Mouse (Mus musculus) CH12F3 (cell line): ENCODE measurements around the gene Agpat4.

Source experiments
- in situ Hi-C: fragments of 300-500 bp; cut with MboI; formaldehyde crosslinking; loops from 2 replicates; pipeline ENCODE4 v1.14.3; 2020; ENCODE audit warnings: low sequenced_read_pairs

Gene Agpat4

DNA sequence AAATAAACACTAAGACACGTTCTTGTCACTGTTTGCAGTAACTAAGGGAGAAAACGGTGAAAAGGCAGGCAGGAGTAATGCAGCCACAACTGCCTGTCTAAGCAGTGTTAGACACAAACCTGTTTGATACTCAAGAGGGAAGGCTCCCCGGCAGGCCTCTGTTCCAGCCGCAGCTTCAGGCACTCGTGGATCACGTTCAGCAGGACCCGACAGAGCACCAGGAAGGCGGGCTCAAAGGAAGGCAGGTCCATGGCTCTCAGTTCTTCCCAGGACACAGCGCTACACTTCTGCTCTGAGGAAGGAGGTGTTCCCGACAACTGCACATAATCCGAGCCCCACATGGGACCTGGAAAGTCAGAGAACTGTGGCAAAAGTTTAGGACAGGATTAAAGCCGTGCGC lies 145.3 kb downstream of the Agpat4 start:
- in situ Hi-C loops, result no loop called here

DNA sequence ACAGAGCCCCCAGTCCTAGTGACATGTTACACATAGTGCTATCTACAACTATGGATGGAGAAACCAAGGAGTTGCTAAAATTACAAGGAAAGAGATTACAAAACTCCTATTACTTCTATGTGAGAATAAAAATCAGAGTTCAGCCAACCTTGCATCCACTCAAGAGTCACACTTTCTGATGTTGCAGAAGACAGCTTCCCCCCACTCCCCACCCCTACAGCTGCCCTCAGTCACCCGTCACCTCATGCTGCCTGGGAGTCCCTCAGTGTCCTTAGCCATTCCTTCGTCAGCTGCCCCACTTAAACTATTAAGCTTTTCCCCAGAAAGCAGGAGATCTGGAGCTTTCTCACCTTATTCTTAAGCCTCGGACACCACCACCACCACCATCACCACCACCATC lies 145.8 kb downstream of the Agpat4 start:
- in situ Hi-C loops, result no loop called here

DNA sequence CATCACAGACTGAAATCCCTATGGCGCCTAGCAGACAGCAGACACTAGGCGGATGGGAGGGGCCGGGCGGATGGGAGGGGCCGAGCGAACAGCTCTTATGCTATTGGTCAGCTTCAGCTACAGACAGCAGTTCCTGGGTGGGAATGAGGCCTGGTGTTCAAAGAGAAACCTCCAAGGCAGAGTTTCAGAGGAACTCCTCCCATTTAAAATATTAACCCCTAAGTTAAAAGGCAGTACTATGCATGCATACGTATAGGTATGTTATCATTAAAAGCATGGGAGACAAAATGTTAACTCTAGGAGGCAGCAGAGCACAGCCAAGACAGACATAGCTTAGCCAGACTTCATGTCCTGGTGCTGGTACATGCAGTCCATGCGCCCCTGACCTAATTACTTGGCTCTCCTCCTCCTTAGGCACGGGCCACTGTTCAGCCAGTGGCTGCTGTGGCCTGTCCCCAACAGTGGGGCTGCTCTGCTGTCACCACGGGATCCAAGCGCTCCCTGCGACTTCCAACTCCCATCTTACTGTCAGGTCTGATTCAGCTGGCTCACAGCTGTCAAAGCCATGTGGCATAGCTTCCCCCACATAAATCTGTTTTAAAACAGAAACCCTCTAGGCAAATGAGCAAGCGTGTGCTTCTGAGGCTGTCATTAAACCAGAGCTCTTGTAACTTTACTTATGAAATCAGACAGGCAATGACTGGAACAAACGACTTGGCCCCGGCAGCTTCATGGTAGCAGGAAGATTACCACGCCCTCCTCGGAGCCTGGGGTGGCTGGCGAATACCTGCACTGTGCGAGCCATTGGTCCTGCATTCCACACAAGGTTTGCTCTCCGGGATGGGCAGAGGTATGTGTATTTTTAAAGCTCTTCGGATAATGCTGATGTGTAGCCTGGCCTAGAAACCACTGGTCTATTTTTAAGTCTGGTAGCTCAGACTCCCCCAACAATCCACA lies 147.7 kb downstream of the Agpat4 start:
- in situ Hi-C loops, result no loop called here

DNA sequence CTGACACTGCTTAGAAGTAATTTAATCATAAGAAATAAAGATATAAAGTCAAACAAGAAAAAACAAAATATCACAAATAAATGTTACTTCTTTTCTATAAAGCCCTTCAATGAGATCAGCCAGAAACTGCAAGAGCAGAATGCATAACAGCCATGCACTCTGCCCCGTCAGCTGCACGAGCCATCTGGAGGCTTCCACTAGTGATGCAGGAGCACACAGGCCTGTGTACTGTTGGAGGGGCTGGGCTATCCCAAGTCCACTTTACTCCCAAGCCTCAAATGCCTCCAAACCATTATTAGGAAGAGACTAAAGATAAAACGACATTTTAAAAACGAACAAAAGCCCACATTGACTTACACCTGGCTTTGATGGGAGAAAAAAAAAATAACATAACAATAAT lies 149.6 kb downstream of the Agpat4 start:
- in situ Hi-C loops, result no loop called here

DNA sequence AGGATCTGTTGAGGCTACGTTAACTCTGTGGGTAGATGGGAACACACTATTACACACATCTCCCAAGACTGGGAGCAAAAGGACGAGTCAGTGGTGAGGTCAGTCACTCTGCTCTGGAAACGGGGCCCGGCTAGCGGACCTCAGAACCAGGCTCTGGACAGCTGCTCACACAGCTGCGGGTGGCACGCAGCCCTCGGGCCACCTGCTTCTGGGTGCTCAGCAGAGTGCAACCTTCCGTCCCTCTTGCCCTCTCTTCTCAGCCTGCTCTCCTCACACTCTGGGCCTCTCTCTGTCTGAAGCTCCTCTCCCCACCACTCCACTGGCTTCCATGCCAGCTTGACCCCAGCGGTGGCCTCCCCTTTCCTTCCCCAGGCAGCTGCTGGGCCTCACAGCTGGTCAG lies 150.0 kb downstream of the Agpat4 start:
- in situ Hi-C loops, result no loop called here
